Mouse (Mus musculus) liver, postnatal 0 days (tissue): ENCODE results near the gene Castor2.

Experiments used
- CTCF ChIP-seq: sonication (generic); IDR thresholded peaks from 2 replicates; pipeline ENCODE4 v1.5.1; 2016; ENCODE audit warnings: antibody characterized with exemption, low read depth
- EP300 ChIP-seq: IDR thresholded peaks from 2 replicates; pipeline ENCODE4 v1.6.1; 2016; ENCODE audit warnings: antibody characterized with exemption, low read depth, mild to moderate bottlenecking

DNA sequence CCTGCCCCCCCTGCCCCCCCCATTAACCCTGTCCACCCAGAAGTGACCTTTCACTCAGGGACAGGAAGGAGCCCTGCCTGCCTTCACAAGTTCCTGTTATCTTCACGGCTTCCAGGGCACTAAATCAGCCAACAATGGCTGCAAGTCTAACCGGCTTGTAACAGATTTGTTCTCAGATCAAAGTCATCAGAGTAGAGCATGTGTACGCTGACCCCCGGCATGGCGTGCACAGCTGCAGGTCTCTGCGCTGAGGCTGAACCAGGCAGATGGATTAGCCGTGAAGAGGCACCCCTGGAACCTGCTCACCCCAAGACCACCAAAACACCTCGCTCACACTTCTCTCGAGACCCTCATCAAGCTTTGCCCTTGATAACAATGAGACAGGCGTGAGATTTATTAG lies 48.8 kb upstream of the Castor2 start:
- no peak for TF ChIP-seq CTCF
- TF ChIP-seq EP300, result no peak
